Mouse (Mus musculus): ENCODE results near the gene Rem1. TPM values are rescaled to one million over a fixed set of nuclear protein-coding genes. Genes with fewer than 3 reads are reported as not detected.

Rem1 gene
- total and polyA plus RNA-seq, 2 experiments from 2014 or later: 10.2 to 12.5 TPM

- Histone ChIP-seq H3K27ac (ENCODE audit: low read depth) (peak within 1 kb of the TSS; percentile 87), H3K9ac (replicated peaks; ENCODE audit: low read depth, low read length) (peak within 1 kb of the TSS; percentile 76), H3K4me3 (ENCODE audit: low read depth, low read length) (peak within 1 kb of the TSS; percentile 86), H3K4me2 (ENCODE audit: low read depth, low read length) (peak within 1 kb of the TSS; percentile 89), H3K4me1 (ENCODE audit: control insufficient read depth, insufficient read depth) (peaks cover 25% of the 10 kb centered on the region), H3K9me3 (replicated peaks; ENCODE audit: control insufficient read depth, low read length) (no peaks in the 10 kb centered on the region), H3K27me3 (ENCODE audit: control insufficient read depth, insufficient read depth, low read length) (no peaks in the 10 kb centered on the region), H3K36me3 (replicated peaks; ENCODE audit: control insufficient read depth, insufficient read depth, low read length) (no peaks in the 10 kb centered on the region; the same call in 1 of the 2 replicates)
- peak; percentile 87 for ATAC-seq (ENCODE audit: insufficient read depth, low read depth)
- TF ChIP-seq CTCF (IDR thresholded peaks at IDR 0.05; ENCODE audit: low read depth) (peak; percentile 99), EP300 (IDR thresholded peaks at IDR 0.05; ENCODE audit: low read depth) (no peak)
- WGBS: under 1% methylated on average over 35 of the region's 35 CpGs
- peak; percentile 93 for DNase-seq (ENCODE audit: low spot score)
Observed at GRCm38 (mm10) chr2:152669256-152669638, 42.5 kb downstream of the Rem1 start, which contains the start of gene H13. Gene H13, plus strand, starts transcription at chr2:152669461.

GRCm38 (mm10) chr2:152669639-152670484, 43.1 kb downstream of the Rem1 start:
- H3K4me1 ChIP-seq (ENCODE audit: control insufficient read depth, insufficient read depth): peaks cover 25% of the 10 kb centered on the region
- no peaks in the 10 kb centered on the region for H3K9me3 ChIP-seq (replicated peaks; ENCODE audit: control insufficient read depth, low read length)
- ATAC-seq (ENCODE audit: insufficient read depth, low read depth) (peak; percentile 62), DNase-seq (ENCODE audit: low spot score) (no peak)
- H3K9ac ChIP-seq (replicated peaks; ENCODE audit: low read depth, low read length): peak overlapping the region; percentile 76
- 1% methylated on average over 46 of the region's 46 CpGs for WGBS
- TF ChIP-seq EP300 (IDR thresholded peaks at IDR 0.05; ENCODE audit: low read depth) (no peak), CTCF (IDR thresholded peaks at IDR 0.05; ENCODE audit: low read depth) (no peak)
- no peaks in the 10 kb centered on the region; the same call in 1 of the 2 replicates for H3K36me3 ChIP-seq (replicated peaks; ENCODE audit: control insufficient read depth, insufficient read depth, low read length)
- H3K27me3 ChIP-seq (ENCODE audit: control insufficient read depth, insufficient read depth, low read length): no peaks in the 10 kb centered on the region
- peak overlapping the region; percentile 89 for H3K4me2 ChIP-seq (ENCODE audit: low read depth, low read length)
- peak overlapping the region; percentile 87 for H3K27ac ChIP-seq (ENCODE audit: low read depth)
- peak overlapping the region; percentile 86 for H3K4me3 ChIP-seq (ENCODE audit: low read depth, low read length)

- Histone ChIP-seq H3K27ac (ENCODE audit: low read depth) (peak overlapping the region; percentile 37; the same call in 1 of the 2 replicates), H3K9me3 (replicated peaks; ENCODE audit: control insufficient read depth, low read length) (no peaks in the 10 kb centered on the region), H3K4me2 (ENCODE audit: low read depth, low read length) (peak overlapping the region; percentile 89), H3K4me3 (ENCODE audit: low read depth, low read length) (peak overlapping the region; percentile 86), H3K36me3 (replicated peaks; ENCODE audit: control insufficient read depth, insufficient read depth, low read length) (peaks cover 12% of the 10 kb centered on the region), H3K4me1 (ENCODE audit: control insufficient read depth, insufficient read depth) (peaks cover 25% of the 10 kb centered on the region), H3K27me3 (ENCODE audit: control insufficient read depth, insufficient read depth, low read length) (no peaks in the 10 kb centered on the region), H3K9ac (replicated peaks; ENCODE audit: low read depth, low read length) (peak overlapping the region; percentile 76)
- no peak for TF ChIP-seq EP300 (IDR thresholded peaks at IDR 0.05; ENCODE audit: low read depth)
- no peak for TF ChIP-seq CTCF (IDR thresholded peaks at IDR 0.05; ENCODE audit: low read depth)
- no peak for ATAC-seq (ENCODE audit: insufficient read depth, low read depth)
- DNase-seq (ENCODE audit: low spot score): no peak
- 35% methylated on average over 9 of the region's 9 CpGs for WGBS
Observed at GRCm38 (mm10) chr2:152670983-152671641, 44.4 kb downstream of the Rem1 start.

- Histone ChIP-seq H3K4me1 (ENCODE audit: control insufficient read depth, insufficient read depth) (peaks cover 25% of the 10 kb centered on the region), H3K27me3 (ENCODE audit: control insufficient read depth, insufficient read depth, low read length) (no peaks in the 10 kb centered on the region), H3K36me3 (replicated peaks; ENCODE audit: control insufficient read depth, insufficient read depth, low read length) (peaks cover 17% of the 10 kb centered on the region), H3K27ac (ENCODE audit: low read depth) (peak overlapping the region; percentile 37; the same call in 1 of the 2 replicates), H3K9ac (replicated peaks; ENCODE audit: low read depth, low read length) (peak overlapping the region; percentile 76), H3K4me3 (ENCODE audit: low read depth, low read length) (peak overlapping the region; percentile 86), H3K9me3 (replicated peaks; ENCODE audit: control insufficient read depth, low read length) (no peaks in the 10 kb centered on the region), H3K4me2 (ENCODE audit: low read depth, low read length) (peak overlapping the region; percentile 89)
- 19% methylated on average over 5 of the region's 5 CpGs for WGBS
- ATAC-seq (ENCODE audit: insufficient read depth, low read depth): no peak
- DNase-seq (ENCODE audit: low spot score): peak; percentile 39
- TF ChIP-seq EP300 (IDR thresholded peaks at IDR 0.05; ENCODE audit: low read depth) (no peak), CTCF (IDR thresholded peaks at IDR 0.05; ENCODE audit: low read depth) (peak; percentile 46)
Observed at GRCm38 (mm10) chr2:152671642-152671999, 44.9 kb downstream of the Rem1 start.

GRCm38 (mm10) chr2:152672166-152672565, 45.4 kb downstream of the Rem1 start:
- H3K9ac ChIP-seq (replicated peaks; ENCODE audit: low read depth, low read length): no peak overlapping the region
- peaks cover 25% of the 10 kb centered on the region for H3K4me1 ChIP-seq (ENCODE audit: control insufficient read depth, insufficient read depth)
- no peak for DNase-seq (ENCODE audit: low spot score)
- no peak for ATAC-seq (ENCODE audit: insufficient read depth, low read depth)
- H3K36me3 ChIP-seq (replicated peaks; ENCODE audit: control insufficient read depth, insufficient read depth, low read length): peaks cover 21% of the 10 kb centered on the region
- no peak for TF ChIP-seq EP300 (IDR thresholded peaks at IDR 0.05; ENCODE audit: low read depth)
- no peak for TF ChIP-seq CTCF (IDR thresholded peaks at IDR 0.05; ENCODE audit: low read depth)
- WGBS: 80% methylated on average over 12 of the region's 12 CpGs
- H3K4me2 ChIP-seq (ENCODE audit: low read depth, low read length): peak overlapping the region; percentile 89; the same call in 1 of the 2 replicates
- no peak overlapping the region for H3K4me3 ChIP-seq (ENCODE audit: low read depth, low read length)
- no peak overlapping the region for H3K27ac ChIP-seq (ENCODE audit: low read depth)
- H3K27me3 ChIP-seq (ENCODE audit: control insufficient read depth, insufficient read depth, low read length): no peaks in the 10 kb centered on the region
- H3K9me3 ChIP-seq (replicated peaks; ENCODE audit: control insufficient read depth, low read length): no peaks in the 10 kb centered on the region

All from heart, postnatal 0 days (tissue).